Mouse (Mus musculus) CD4-positive, CD25-positive, alpha-beta regulatory T cell, adult 4 months (primary cell): ENCODE data around the gene Helz. TPM values are rescaled to one million over a fixed set of nuclear protein-coding genes. Genes with fewer than 3 reads are reported as not detected.
"Not testable (repeated sequence)": the region's sequence is repeated elsewhere in the genome, so short reads cannot be mapped to it uniquely, and the experiment has no call there.

Experiments
- ATAC-seq: one replicate; pipeline ENCODE4 v1.8.0; 2017
- polyA plus RNA-seq, 2 experiments: library from polyadenylated mRNA; unstranded; fragments of 100-300 nt; shearing (Covaris generic); gene quantifications; one replicate each; pipeline ENCODE4 v1.2.1; 2017

The Helz gene
- polyA plus RNA-seq: 10 to 100 TPM; 27.8 to 35.7 TPM

- ATAC-seq: peak; percentile 86
Observed at GRCm38 (mm10) chr11:107547351-107548203, at the start of gene Helz. Gene Helz, plus strand, starts transcription at chr11:107547930.

GRCm38 (mm10) chr11:107502801-107503200 lies 44.9 kb upstream of the Helz start:
- ATAC-seq: no peak

- not testable (repeated sequence) for ATAC-seq
Observed at GRCm38 (mm10) chr11:107504364-107504763, 43.4 kb upstream of the Helz start.

- no peak for ATAC-seq
Observed at GRCm38 (mm10) chr11:107506260-107506659, 41.5 kb upstream of the Helz start.

- no peak for ATAC-seq
Observed at GRCm38 (mm10) chr11:107509631-107510338, 37.9 kb upstream of the Helz start.

GRCm38 (mm10) chr11:107510362-107511269 lies 37.1 kb upstream of the Helz start:
- no peak for ATAC-seq

- ATAC-seq: peak; percentile 79
Observed at GRCm38 (mm10) chr11:107511954-107512353, 35.8 kb upstream of the Helz start.

GRCm38 (mm10) chr11:107513047-107513446 lies 34.7 kb upstream of the Helz start:
- no peak for ATAC-seq

GRCm38 (mm10) chr11:107516387-107516786 lies 31.3 kb upstream of the Helz start:
- no peak for ATAC-seq

GRCm38 (mm10) chr11:107518645-107519429 lies 28.9 kb upstream of the Helz start:
- ATAC-seq: no peak

- ATAC-seq: no peak
Observed at GRCm38 (mm10) chr11:107521153-107521552, 26.6 kb upstream of the Helz start.

GRCm38 (mm10) chr11:107524966-107525365 lies 22.8 kb upstream of the Helz start:
- ATAC-seq: no peak

GRCm38 (mm10) chr11:107527632-107528031 lies 20.1 kb upstream of the Helz start:
- no peak for ATAC-seq

GRCm38 (mm10) chr11:107529320-107529719 lies 18.4 kb upstream of the Helz start:
- ATAC-seq: peak; percentile 97

GRCm38 (mm10) chr11:107531445-107531844 lies 16.3 kb upstream of the Helz start:
- ATAC-seq: no peak

GRCm38 (mm10) chr11:107532271-107532670 lies 15.5 kb upstream of the Helz start:
- ATAC-seq: no peak

- peak; percentile 100 for ATAC-seq
Observed at GRCm38 (mm10) chr11:107538994-107539393, 8.7 kb upstream of the Helz start.

- ATAC-seq: no peak
Observed at GRCm38 (mm10) chr11:107540339-107540738, 7.4 kb upstream of the Helz start.

GRCm38 (mm10) chr11:107545747-107546476 lies 1.8 kb upstream of the Helz start:
- no peak for ATAC-seq

- ATAC-seq: peak; percentile 15
Observed at GRCm38 (mm10) chr11:107546667-107547301, 946 bp upstream of the Helz start.
